Mouse (Mus musculus): ENCODE measurements around the gene Rftn2.

The Rftn2 gene

GRCm38 (mm10) chr1:55210202-55210965, 16.2 kb downstream of the Rftn2 start:
- no peak for DNase-seq (ENCODE audit: low spot score)

DNA sequence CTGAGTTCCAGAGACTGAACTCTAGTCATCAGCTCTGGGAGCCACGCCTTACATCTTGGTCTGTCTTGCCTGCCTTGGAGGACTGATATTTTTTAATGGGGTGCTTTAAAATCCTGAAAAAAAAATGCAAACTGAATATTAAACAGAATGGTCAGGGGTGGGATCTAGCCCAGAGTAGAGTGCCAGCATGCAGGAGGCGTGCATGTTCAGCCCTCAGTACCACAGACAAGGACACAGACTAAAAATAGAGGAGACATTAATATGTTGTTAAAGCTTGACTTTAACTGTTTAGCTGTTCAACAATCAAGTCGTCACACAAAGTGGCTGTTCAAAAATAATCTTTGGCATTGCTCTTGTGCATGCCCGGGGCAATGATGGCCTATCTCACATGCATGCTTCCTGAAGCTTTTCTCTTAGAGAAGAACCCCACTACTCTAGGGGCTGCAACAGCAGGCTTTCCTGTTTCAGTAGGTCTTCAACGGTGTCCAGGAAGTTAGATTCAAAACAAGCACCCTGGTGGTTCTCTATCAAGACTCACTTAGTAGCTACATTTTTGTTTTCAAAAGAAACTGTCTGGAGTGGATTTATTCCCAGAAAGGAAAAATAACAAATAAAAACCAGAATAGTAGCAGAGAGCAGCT, 18.0 kb downstream of the Rftn2 start:
- DNase-seq (ENCODE audit: low spot score), result no peak

DNA sequence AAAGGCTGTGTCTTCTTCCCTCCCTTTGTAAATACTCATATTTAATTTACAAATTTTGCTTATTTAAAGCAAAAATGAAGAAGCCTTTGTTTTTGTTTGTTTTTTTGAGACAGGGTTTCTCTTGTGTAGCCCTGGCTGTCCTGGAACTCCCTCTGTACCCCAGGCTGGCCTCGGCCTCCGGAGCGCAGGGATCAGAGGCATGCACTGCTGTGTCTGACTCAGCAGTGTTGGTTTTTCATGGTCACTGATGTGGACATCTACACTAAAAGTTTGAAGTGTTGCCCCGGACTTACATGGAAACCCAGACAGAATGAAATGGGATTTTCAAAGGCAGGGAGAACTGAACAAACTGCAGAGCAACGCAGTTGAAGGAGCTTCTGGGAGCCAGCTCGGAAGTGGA, 19.0 kb downstream of the Rftn2 start:
- no peak for DNase-seq (ENCODE audit: low spot score)

GRCm38 (mm10) chr1:55205808-55206327, 20.7 kb downstream of the Rftn2 start:
- DNase-seq (ENCODE audit: low spot score), result no peak

- peak; percentile 33 for DNase-seq (ENCODE audit: low spot score)
These were observed 24.5 kb downstream of the Rftn2 start for GRCm38 (mm10) chr1:55201850-55202752.

DNA sequence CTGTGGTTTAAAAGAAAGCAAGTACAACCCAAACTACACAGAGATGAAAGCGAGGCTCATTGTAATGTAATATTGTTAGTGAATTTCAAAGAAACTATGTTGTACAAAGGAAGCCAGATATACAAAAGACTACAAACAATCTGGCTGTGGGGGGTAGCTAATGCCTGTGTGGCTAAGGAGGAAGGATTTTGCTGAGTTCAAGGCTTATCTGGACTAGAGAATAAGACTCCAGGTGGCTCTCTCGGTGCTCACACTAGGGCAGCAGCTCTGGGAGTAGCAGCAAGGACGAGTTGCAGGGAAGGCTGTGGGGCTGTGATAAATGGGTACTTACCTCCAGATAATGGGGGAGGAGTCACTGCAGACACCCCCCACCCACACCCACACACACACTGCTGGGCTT, 27.9 kb downstream of the Rftn2 start:
- DNase-seq (ENCODE audit: low spot score), result no peak

DNA sequence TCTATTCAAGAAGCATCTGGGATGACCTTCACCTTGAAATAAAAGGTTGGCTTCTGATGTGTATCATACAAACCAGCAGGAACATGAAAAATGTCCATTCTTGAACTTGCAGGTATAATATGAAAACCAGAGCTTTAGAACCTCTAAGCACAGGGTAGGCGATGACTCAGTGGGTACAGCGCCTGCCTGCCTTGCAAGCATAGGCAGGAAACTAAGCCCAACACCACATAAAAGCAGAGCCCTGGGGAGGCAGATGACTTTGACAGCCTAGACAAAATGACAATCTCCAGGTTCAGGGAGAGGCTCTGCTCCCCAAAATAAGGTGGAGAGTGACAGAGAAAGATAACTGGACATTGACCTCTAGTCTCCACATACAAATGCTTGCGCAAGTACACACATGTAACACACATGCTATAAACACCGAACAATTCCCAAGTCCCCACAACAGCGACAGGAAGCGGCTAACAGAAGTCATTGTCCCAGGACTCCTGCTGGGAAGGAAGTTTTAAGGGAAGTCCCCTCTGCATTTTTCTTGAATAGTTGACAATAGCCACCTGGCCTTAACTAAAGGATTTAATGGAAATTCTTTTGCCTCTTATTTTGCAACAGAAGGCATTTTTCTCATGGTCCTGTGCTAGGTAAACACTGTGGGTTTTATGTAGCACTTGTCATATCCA, 30.1 kb downstream of the Rftn2 start:
- DNase-seq (ENCODE audit: low spot score), result no peak

DNA sequence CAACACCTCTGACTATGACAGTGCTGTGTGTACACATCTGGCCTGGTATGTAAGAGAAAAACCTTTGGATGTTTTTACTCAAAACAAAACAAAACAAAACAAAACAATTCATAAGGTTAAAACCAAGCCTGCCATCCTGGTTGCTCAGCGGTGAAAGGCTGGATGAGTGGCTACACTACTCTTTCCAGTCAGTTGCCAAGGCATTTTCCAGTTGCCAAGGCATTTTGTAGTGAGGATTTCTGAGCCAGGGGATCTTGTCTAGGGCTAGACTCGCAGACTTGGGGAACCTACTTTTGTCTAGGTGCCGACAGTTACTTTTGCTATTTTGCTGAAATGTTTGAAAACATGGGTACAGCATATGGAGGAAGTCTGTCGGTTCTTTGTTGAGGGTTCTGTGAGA, 31.6 kb downstream of the Rftn2 start:
- no peak for DNase-seq (ENCODE audit: low spot score)

GRCm38 (mm10) chr1:55194064-55194915, 32.3 kb downstream of the Rftn2 start:
- no peak for DNase-seq (ENCODE audit: low spot score)

- peak; percentile 20 for DNase-seq (ENCODE audit: low spot score)
These were observed 33.3 kb downstream of the Rftn2 start for GRCm38 (mm10) chr1:55193316-55193715.

DNA sequence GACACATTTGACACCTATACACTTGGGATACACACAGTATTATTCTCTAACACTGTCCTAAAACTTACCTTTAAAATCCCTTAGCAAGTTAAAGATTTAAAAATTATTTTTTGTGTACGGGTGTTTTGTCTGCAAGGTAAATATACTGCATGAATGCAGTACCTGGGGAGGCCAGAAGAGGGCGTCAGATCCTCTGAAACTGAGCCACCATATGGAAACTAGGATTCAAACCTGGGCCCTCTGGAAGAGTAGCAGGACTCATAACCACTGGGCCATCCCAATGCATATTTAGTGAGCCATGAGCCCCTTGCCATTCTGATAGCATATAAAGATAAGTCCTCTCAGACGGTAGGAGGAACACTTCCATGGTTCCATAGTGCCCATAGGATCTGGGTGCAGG, 33.8 kb downstream of the Rftn2 start:
- peak; percentile 19 for DNase-seq (ENCODE audit: low spot score)

DNA sequence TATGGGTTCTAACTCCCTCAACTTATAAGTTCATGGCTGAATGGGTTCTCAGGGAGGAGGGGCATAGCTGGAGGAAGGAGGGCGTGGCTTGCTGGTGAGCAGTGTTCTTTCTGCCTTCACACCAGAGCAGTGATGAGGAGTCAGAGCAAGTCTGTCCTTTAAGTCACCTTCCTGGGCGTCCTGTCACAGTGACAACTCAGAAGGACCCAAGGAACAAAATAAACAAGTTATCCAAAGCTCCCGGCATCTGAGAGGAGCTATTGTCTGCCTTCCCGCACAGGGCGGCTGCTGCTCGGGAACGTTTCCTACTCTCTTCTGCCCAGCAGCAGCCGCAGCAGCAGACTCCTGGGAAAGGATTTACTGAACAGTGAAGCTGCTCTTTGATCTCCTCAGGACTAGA, 34.6 kb downstream of the Rftn2 start:
- DNase-seq (ENCODE audit: low spot score), result no peak

DNA sequence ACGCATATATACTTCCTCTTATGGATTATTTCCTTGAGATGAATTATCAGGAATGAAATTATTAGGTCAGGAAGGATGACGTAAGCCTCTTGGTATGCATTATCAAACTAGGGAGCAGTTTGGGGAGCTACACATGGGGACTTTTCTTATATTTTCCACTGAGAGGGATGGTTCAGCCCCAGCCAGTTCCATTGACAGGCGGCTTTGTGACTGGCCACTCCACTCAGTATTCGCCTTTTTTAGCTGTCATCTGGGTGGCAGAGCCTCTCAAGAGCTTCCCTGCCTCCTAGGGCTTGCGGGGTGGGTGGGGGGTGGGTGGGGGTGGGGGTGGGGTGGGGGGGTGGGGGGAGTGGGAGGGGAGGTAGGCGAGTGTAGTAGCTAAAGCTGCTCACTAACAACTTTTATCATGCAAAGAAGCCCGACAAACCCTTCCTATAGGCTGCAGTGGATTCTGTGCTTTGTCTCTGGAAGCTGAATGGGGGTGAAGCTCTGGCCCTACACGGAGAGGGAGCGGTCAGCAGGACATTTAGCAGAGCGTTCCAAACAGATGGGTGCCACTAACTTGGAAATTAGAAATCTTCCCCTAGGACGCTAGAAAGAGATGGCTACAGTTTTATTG, 39.9 kb downstream of the Rftn2 start:
- no peak for DNase-seq (ENCODE audit: low spot score)

DNA sequence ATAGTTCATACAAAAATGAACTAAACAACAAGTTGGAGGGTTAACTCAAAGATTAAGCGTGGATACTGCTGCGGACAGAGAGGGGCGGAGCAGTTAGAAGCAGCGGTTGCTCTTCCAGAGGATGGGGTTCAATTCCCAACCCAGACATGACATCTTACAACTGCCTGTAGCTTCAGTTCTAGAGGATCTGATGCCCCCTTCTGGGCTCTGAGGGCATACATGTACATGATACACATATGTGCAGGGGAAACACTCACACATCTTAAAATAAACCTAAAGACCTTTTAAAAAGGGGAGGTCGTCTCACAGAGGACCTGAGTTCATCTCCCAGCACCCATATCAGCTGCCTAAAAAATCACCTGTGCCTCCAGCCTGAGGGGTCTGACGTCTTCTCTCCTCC, 40.9 kb downstream of the Rftn2 start:
- no peak for DNase-seq (ENCODE audit: low spot score)

DNA sequence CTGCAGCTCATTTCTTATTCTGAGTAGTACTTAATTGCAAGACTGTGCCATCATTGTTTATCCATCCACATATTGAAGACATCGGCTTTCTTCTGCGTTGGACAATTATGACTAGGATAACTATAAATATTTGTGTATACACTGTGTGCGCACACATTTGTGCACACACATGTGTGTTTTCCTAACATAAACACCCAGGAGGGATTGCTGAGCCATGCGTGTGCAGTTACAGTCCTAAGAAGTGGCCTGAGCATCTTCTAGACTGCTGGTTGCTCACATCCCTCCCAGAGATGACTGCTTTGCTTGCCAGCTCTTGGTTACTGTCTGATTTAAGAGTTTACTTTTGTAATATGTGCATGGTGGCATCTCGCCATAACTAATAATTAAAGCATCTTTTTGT, 44.2 kb downstream of the Rftn2 start:
- DNase-seq (ENCODE audit: low spot score), result no peak

- DNase-seq (ENCODE audit: low spot score), result no peak
These were observed 46.5 kb downstream of the Rftn2 start for GRCm38 (mm10) chr1:55179917-55180566.

- no peak for DNase-seq (ENCODE audit: low spot score)
These were observed 52.0 kb downstream of the Rftn2 start for GRCm38 (mm10) chr1:55174558-55175034.

DNA sequence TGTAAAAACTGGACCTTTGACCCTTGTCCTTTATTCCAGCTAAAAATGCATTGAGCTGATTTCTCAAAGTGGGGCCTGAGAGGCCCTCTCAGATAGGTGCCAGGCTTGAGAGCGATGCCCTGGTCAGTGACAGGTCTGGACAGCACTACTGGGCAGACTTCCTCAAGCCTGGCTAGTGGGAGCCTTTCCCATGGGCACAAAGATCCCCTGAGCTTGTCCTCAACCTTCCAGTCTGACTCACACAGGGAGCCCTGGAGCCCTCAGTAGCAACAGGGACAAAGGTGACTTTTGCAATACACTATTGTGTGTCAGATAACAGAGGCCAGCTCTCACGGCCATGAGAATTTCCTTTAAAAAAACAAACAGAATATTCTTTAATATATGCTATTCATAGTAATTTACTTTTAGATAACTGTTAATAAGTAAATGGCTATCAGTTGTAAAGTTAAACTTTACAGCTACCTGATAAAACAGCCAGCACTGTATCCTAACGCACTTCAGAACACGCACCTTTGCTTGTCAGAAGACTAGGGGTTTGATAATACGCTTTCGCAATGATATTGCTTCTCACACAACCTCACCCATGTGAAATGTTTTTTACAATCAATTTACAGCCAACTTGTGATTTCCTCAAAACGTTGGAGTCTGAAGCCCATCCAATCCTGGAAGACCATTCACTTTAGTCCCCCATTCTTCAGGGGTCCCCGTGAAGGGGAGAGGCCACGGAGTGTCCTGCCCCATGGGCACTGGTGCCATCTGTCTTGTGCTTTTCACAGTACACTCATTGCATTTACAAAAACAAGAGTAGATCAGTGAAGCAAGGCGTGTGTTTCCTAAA, 52.6 kb downstream of the Rftn2 start:
- DNase-seq (ENCODE audit: low spot score), result no peak
